Mouse (Mus musculus) embryonic facial prominence, embryonic 14.5 days (tissue): ENCODE results near the gene Mtch1. TPM values are rescaled to one million over a fixed set of nuclear protein-coding genes. Genes with fewer than 3 reads are reported as not detected.
A peak's percentile ranks its signal among the peaks of the same experiment; 100 is the strongest.

ENCODE experiments used
- ATAC-seq: fragments of 200-750 bp; cut with Nextera tagmentation; 2 replicates; pipeline ENCODE4 v1.8.0; 2017; ENCODE audit warnings: low read depth, moderate number of reproducible peaks, moderate TSS enrichment
- DNase-seq: peaks from one replicate; pipeline ENCODE4 v3.0.0-alpha.2; 2015; ENCODE audit warnings: low spot score
- H3K27ac ChIP-seq: fragments of 300-500 bp; sonication (generic); replicated peaks from 2 replicates; pipeline ENCODE4 v1.5.1; 2014; ENCODE audit warnings: low read depth, mild to moderate bottlenecking, low read length, moderate library complexity
- H3K27me3 ChIP-seq: fragments of 300-500 bp; sonication (generic); replicated peaks from 2 replicates; pipeline ENCODE4 v1.6.1; 2014; ENCODE audit warnings: low read length; ENCODE audit not compliant: control insufficient read depth, insufficient read depth
- H3K36me3 ChIP-seq: fragments of 300-500 bp; sonication (generic); 2 replicates; pipeline ENCODE4 v1.6.1; 2014; ENCODE audit warnings: low read length, mixed read lengths; ENCODE audit not compliant: control insufficient read depth, insufficient read depth
- H3K4me1 ChIP-seq: fragments of 300-500 bp; sonication (generic); 2 replicates; pipeline ENCODE4 v1.6.1; 2014; ENCODE audit warnings: antibody characterized with exemption, low read length; ENCODE audit not compliant: control insufficient read depth, insufficient read depth
- H3K4me2 ChIP-seq: fragments of 300-500 bp; sonication (generic); 2 replicates; pipeline ENCODE4 v1.6.1; 2014; ENCODE audit warnings: low read depth, mild to moderate bottlenecking, low read length, moderate library complexity, mixed read lengths
- H3K4me3 ChIP-seq: fragments of 300-500 bp; sonication (generic); 2 replicates; pipeline ENCODE4 v1.5.1; 2014; ENCODE audit warnings: low read depth, mild to moderate bottlenecking, low read length
- H3K9ac ChIP-seq: fragments of 300-500 bp; sonication (generic); 2 replicates; pipeline ENCODE4 v1.6.1; 2014; ENCODE audit warnings: low read depth, mild to moderate bottlenecking, low read length, moderate library complexity, mixed read lengths
- H3K9me3 ChIP-seq: fragments of 300-500 bp; sonication (generic); 2 replicates; pipeline ENCODE4 v1.6.1; 2016; ENCODE audit warnings: low read length; ENCODE audit not compliant: control insufficient read depth
- WGBS: fragments of 180-500 bp; shearing (Covaris S2); extraction: QIAGEN DNeasy Blood & Tissue Kit; methylation state at CpG from one replicate; pipeline ENCODE4 v1.1.7; 2014; 5-methylcytosine and 5-hydroxymethylcytosine counted together
- polyA plus RNA-seq: library from polyadenylated mRNA; unstranded; fragments of >200 nt; fragmentation: Nextera tagmentation; extraction: Ambion mirVana; gene quantifications from 2 replicates; pipeline ENCODE4 v1.2.1, GENCODE M21; 2014

The Mtch1 gene
- polyA plus RNA-seq, 1 experiment from 2014 or later: 396 TPM

- ATAC-seq (no peak), DNase-seq (no peak)
- H3K27me3 ChIP-seq: peaks cover 7% of the 10 kb centered on the region
- H3K27ac ChIP-seq: no peak overlapping the region
- no peak overlapping the region for H3K4me2 ChIP-seq
- peaks cover 60% of the 10 kb centered on the region for H3K36me3 ChIP-seq
- no peaks in the 10 kb centered on the region for H3K4me1 ChIP-seq
- no peak overlapping the region for H3K9ac ChIP-seq
- no peak overlapping the region for H3K4me3 ChIP-seq
- no peaks in the 10 kb centered on the region for H3K9me3 ChIP-seq
- WGBS: 86% methylated on average over 4 of the region's 4 CpGs
These were observed 15.5 kb downstream of the Mtch1 start for GRCm38 (mm10) chr17:29332186-29332685.

GRCm38 (mm10) chr17:29330671-29331410 is 16.9 kb downstream of the Mtch1 start:
- peaks cover 14% of the 10 kb centered on the region for H3K27me3 ChIP-seq
- WGBS: 28% methylated on average over 5 of the region's 5 CpGs
- no peak overlapping the region for H3K9ac ChIP-seq
- peaks cover 12% of the 10 kb centered on the region for H3K4me1 ChIP-seq
- H3K4me3 ChIP-seq: no peak overlapping the region
- peaks cover 46% of the 10 kb centered on the region for H3K36me3 ChIP-seq
- DNase-seq (no peak), ATAC-seq (peak; percentile 22; the same call in 1 of the 2 replicates)
- no peak overlapping the region; the same call in 1 of the 2 replicates for H3K27ac ChIP-seq
- H3K4me2 ChIP-seq: no peak overlapping the region
- H3K9me3 ChIP-seq: no peaks in the 10 kb centered on the region

GRCm38 (mm10) chr17:29330221-29330620 is 17.5 kb downstream of the Mtch1 start:
- Histone ChIP-seq H3K9ac (no peak overlapping the region), H3K4me3 (no peak overlapping the region), H3K4me2 (no peak overlapping the region), H3K36me3 (peaks cover 40% of the 10 kb centered on the region), H3K4me1 (peaks cover 12% of the 10 kb centered on the region), H3K27me3 (peaks cover 16% of the 10 kb centered on the region), H3K9me3 (no peaks in the 10 kb centered on the region), H3K27ac (no peak overlapping the region)
- ATAC-seq: no peak
- 81% methylated on average over 3 of the region's 3 CpGs for WGBS
- DNase-seq: no peak

- ATAC-seq (no peak), DNase-seq (no peak)
- H3K27me3 ChIP-seq: peaks cover 18% of the 10 kb centered on the region
- H3K9ac ChIP-seq: no peak overlapping the region
- H3K36me3 ChIP-seq: peaks cover 20% of the 10 kb centered on the region
- H3K27ac ChIP-seq: no peak overlapping the region
- 82% methylated on average over 9 of the region's 9 CpGs for WGBS
- H3K4me2 ChIP-seq: no peak overlapping the region
- H3K9me3 ChIP-seq: no peaks in the 10 kb centered on the region
- no peak overlapping the region for H3K4me3 ChIP-seq
- H3K4me1 ChIP-seq: peaks cover 12% of the 10 kb centered on the region
These were observed 20.0 kb downstream of the Mtch1 start for GRCm38 (mm10) chr17:29327691-29328090.

- peaks cover 18% of the 10 kb centered on the region for H3K4me1 ChIP-seq
- peak overlapping the region; percentile 30 for H3K4me3 ChIP-seq
- peaks cover 12% of the 10 kb centered on the region for H3K36me3 ChIP-seq
- ATAC-seq (peak; percentile 48; the same call in 1 of the 2 replicates), DNase-seq (peak; percentile 58)
- no peaks in the 10 kb centered on the region for H3K9me3 ChIP-seq
- H3K4me2 ChIP-seq: peak overlapping the region; percentile 58
- H3K9ac ChIP-seq: peak overlapping the region; percentile 48
- H3K27ac ChIP-seq: no peak overlapping the region
- H3K27me3 ChIP-seq: peaks cover 27% of the 10 kb centered on the region
- 15% methylated on average over 41 of the region's 52 CpGs for WGBS
These were observed 20.9 kb downstream of the Mtch1 start for GRCm38 (mm10) chr17:29326531-29327529.

GRCm38 (mm10) chr17:29325831-29326230 is 21.9 kb downstream of the Mtch1 start:
- 54% methylated on average over 13 of the region's 13 CpGs for WGBS
- Histone ChIP-seq H3K4me3 (no peak overlapping the region), H3K9me3 (no peaks in the 10 kb centered on the region), H3K36me3 (0 out of 2 replicates have a peak, but pooled peaks cover 3% of the 10 kb centered on the region), H3K4me1 (peaks cover 18% of the 10 kb centered on the region), H3K9ac (peak overlapping the region; percentile 48), H3K4me2 (no peak overlapping the region), H3K27me3 (peaks cover 37% of the 10 kb centered on the region), H3K27ac (no peak overlapping the region)
- ATAC-seq: no peak
- no peak for DNase-seq

GRCm38 (mm10) chr17:29323625-29324024 is 24.1 kb downstream of the Mtch1 start:
- H3K9me3 ChIP-seq: no peaks in the 10 kb centered on the region
- no peaks in the 10 kb centered on the region for H3K36me3 ChIP-seq
- H3K9ac ChIP-seq: no peak overlapping the region
- peaks cover 41% of the 10 kb centered on the region for H3K27me3 ChIP-seq
- no peak for DNase-seq
- peaks cover 18% of the 10 kb centered on the region for H3K4me1 ChIP-seq
- no peak for ATAC-seq
- H3K4me3 ChIP-seq: no peak overlapping the region
- no peak overlapping the region for H3K4me2 ChIP-seq
- 87% methylated on average over 3 of the region's 3 CpGs for WGBS
- H3K27ac ChIP-seq: no peak overlapping the region

- Histone ChIP-seq H3K27me3 (peaks cover 37% of the 10 kb centered on the region), H3K4me1 (peaks cover 18% of the 10 kb centered on the region), H3K27ac (no peak overlapping the region), H3K9me3 (no peaks in the 10 kb centered on the region), H3K4me2 (peak overlapping the region; percentile 35), H3K9ac (0 out of 2 replicates have a peak overlapping the region, but pooled peaks have one; percentile 42), H3K4me3 (0 out of 2 replicates have a peak overlapping the region, but pooled peaks have one; percentile 13), H3K36me3 (no peaks in the 10 kb centered on the region)
- DNase-seq (peak; percentile 41), ATAC-seq (peak; percentile 44)
- 17% methylated on average over 13 of the region's 18 CpGs for WGBS
These were observed 25.2 kb downstream of the Mtch1 start for GRCm38 (mm10) chr17:29322603-29322962.
